Mouse (Mus musculus) naive thymus-derived CD4-positive, alpha-beta T cell, adult 2 months (primary cell): ENCODE data around the gene Umad1.

Experiments used
- DNase-seq: peaks from one replicate; pipeline ENCODE4 v3.0.0-alpha.2; 2011; ENCODE audit warnings: low read depth

Umad1 gene

GRCm38 (mm10) chr6:8474316-8474715 is 215.2 kb downstream of the Umad1 start:
- no peak for DNase-seq

GRCm38 (mm10) chr6:8474820-8475219 is 215.7 kb downstream of the Umad1 start:
- DNase-seq, result no peak

GRCm38 (mm10) chr6:8479176-8479575 is 220.1 kb downstream of the Umad1 start:
- DNase-seq, result no peak

- DNase-seq, result peak; percentile 62
These were observed 225.6 kb downstream of the Umad1 start for GRCm38 (mm10) chr6:8484437-8485275.

GRCm38 (mm10) chr6:8485414-8486175 is 226.5 kb downstream of the Umad1 start:
- DNase-seq, result peak; percentile 90

- DNase-seq, result no peak
These were observed 227.4 kb downstream of the Umad1 start for GRCm38 (mm10) chr6:8486391-8487043.

- DNase-seq, result no peak
These were observed 228.2 kb downstream of the Umad1 start for GRCm38 (mm10) chr6:8487044-8487853.

GRCm38 (mm10) chr6:8488249-8488648 is 229.2 kb downstream of the Umad1 start:
- no peak for DNase-seq

- no peak for DNase-seq
These were observed 230.2 kb downstream of the Umad1 start for GRCm38 (mm10) chr6:8489266-8489665.

GRCm38 (mm10) chr6:8489938-8490585 is 231.0 kb downstream of the Umad1 start:
- DNase-seq, result no peak

GRCm38 (mm10) chr6:8492248-8492647 is 233.2 kb downstream of the Umad1 start:
- no peak for DNase-seq

GRCm38 (mm10) chr6:8495109-8495826 is 236.2 kb downstream of the Umad1 start:
- no peak for DNase-seq

- no peak for DNase-seq
These were observed 236.7 kb downstream of the Umad1 start for GRCm38 (mm10) chr6:8495827-8496222.

- no peak for DNase-seq
These were observed 238.3 kb downstream of the Umad1 start for GRCm38 (mm10) chr6:8497234-8497867.

- no peak for DNase-seq
These were observed 238.8 kb downstream of the Umad1 start for GRCm38 (mm10) chr6:8497868-8498257.

- no peak for DNase-seq
These were observed 239.9 kb downstream of the Umad1 start for GRCm38 (mm10) chr6:8498961-8499360.

GRCm38 (mm10) chr6:8503953-8504352 is 244.9 kb downstream of the Umad1 start:
- no peak for DNase-seq

GRCm38 (mm10) chr6:8504521-8505228 is 245.6 kb downstream of the Umad1 start:
- DNase-seq, result peak; percentile 86

- DNase-seq, result no peak
These were observed 247.5 kb downstream of the Umad1 start for GRCm38 (mm10) chr6:8506631-8507030.
